10 mouse cellular contexts compared by ENCODE assay signal in genomic region chr17:45544001-45544872, GRCm38 (mm10). TPM values are rescaled to one million over a fixed set of nuclear protein-coding genes. Genes with fewer than 3 reads are reported as not detected.
A peak's percentile ranks its signal among the peaks of the same experiment; 100 is the strongest.
DNase-seq lines count a peak whose midpoint lies in the region; ATAC-seq and TF ChIP-seq lines count a peak whose summit lies in the region.
"Had no signal": no experiment of that assay in that cellular context is flagged by ENCODE, and none has a peak within 500 bp of the region (broad histone marks: within the 10 kb centered on the region; RNA-seq: fewer than 3 reads in every experiment).

No protein-coding gene starts in this region.

- intact Hi-C loops in left cerebral cortex, postnatal 14 days (cut with DNase I): no loop called here

- H3K9ac ChIP-seq in heart, embryonic 16.5 days (ENCODE audit: low read length): no peak overlapping the region
- H3K9ac ChIP-seq in ES-Bruce4 (ENCODE audit: low read depth, poor library complexity, severe bottlenecking): peak overlapping the region; percentile 18
- 0 out of 2 replicates have a peak overlapping the region, but pooled peaks have one; percentile 13 for H3K9ac ChIP-seq in hindbrain, postnatal 0 days (replicated peaks; ENCODE audit: low read length)

- no peaks in the 10 kb centered on the region for H3K36me3 ChIP-seq in heart, embryonic 16.5 days (ENCODE audit: control insufficient read depth, insufficient read depth)
- no peaks in the 10 kb centered on the region for H3K36me3 ChIP-seq in ES-Bruce4 (ENCODE audit: control insufficient read depth, insufficient read depth, low read length, poor library complexity, severe bottlenecking)
- 0 out of 2 replicates have a peak, but pooled peaks cover 2% of the 10 kb centered on the region for H3K36me3 ChIP-seq in hindbrain, postnatal 0 days (ENCODE audit: insufficient read depth, low read length)

- H3K27me3 ChIP-seq in heart, embryonic 16.5 days (ENCODE audit: control insufficient read depth, insufficient read depth, low read length): peaks cover 91% of the 10 kb centered on the region
- H3K27me3 ChIP-seq in ES-Bruce4 (ENCODE audit: control insufficient read depth, insufficient read depth, low read length, poor library complexity, severe bottlenecking): no peaks in the 10 kb centered on the region
- H3K27me3 ChIP-seq in hindbrain, postnatal 0 days (ENCODE audit: insufficient read depth, low read length): peaks cover 7% of the 10 kb centered on the region; the same call in 1 of the 2 replicates

- TF ChIP-seq CTCF in ES-Bruce4 (IDR thresholded peaks at IDR 0.05; ENCODE audit: low read depth, low read length): no peak
- TF ChIP-seq CTCF in hindbrain, postnatal 0 days (IDR thresholded peaks at IDR 0.05; ENCODE audit: low read depth): no peak

- no peak for TF ChIP-seq EP300 in ES-Bruce4 (IDR thresholded peaks at IDR 0.05; ENCODE audit: insufficient read depth, low read depth, low read length)

- 10% methylated on average over 24 of the region's 24 CpGs for WGBS in heart, embryonic 16.5 days
- WGBS in hindbrain, postnatal 0 days: 14% methylated on average over 24 of the region's 24 CpGs

- no peak for TF ChIP-seq POLR2A in ES-Bruce4 (IDR thresholded peaks at IDR 0.05; ENCODE audit: insufficient read depth, low read length)

- no peak for DNase-seq in heart, postnatal 4 days
- DNase-seq in cerebellum, adult 8-10 months: peak; percentile 61
- peak; percentile 52 for DNase-seq in hindbrain, postnatal 0 days (ENCODE audit: low spot score)
- DNase-seq in ovary, postnatal 14 days (ENCODE audit: low spot score): no peak
- no peak for DNase-seq in c-Kit-positive CD71-positive TER-119-positive erythroid progenitor cells, embryonic 14.5 days (ENCODE audit: low spot score)
- DNase-seq in left cerebral cortex, postnatal 14 days (ENCODE audit: low spot score in 2 of 2): no peak
- DNase-seq: gastrocnemius, postnatal 36 days had no signal

- no peaks in the 10 kb centered on the region for H3K9me3 ChIP-seq in heart, embryonic 16.5 days (replicated peaks; ENCODE audit: control insufficient read depth, low read length)
- no peaks in the 10 kb centered on the region for H3K9me3 ChIP-seq in ES-Bruce4 (replicated peaks; ENCODE audit: control insufficient read depth, insufficient read depth, low read length, poor library complexity, severe bottlenecking)
- no peaks in the 10 kb centered on the region for H3K9me3 ChIP-seq in hindbrain, postnatal 0 days (ENCODE audit: low read length)

- ATAC-seq in heart, embryonic 16.5 days (replicated peaks; ENCODE audit: extremely low read depth, insufficient read depth, low FRiP score): no peak
- ATAC-seq in hindbrain, postnatal 0 days: no peak
- ATAC-seq: Patski had no signal

- H3K4me1 ChIP-seq in heart, embryonic 16.5 days (ENCODE audit: control insufficient read depth, insufficient read depth, low read length): peaks cover 10% of the 10 kb centered on the region
- H3K4me1 ChIP-seq in ES-Bruce4 (ENCODE audit: control insufficient read depth, insufficient read depth, low read length): peaks cover 3% of the 10 kb centered on the region
- H3K4me1 ChIP-seq in hindbrain, postnatal 0 days (ENCODE audit: insufficient read depth, low read length): peaks cover 2% of the 10 kb centered on the region; the same call in 1 of the 2 replicates

- H3K4me3 ChIP-seq in heart, embryonic 16.5 days (ENCODE audit: low read length): peak overlapping the region; percentile 31
- H3K4me3 ChIP-seq in ES-Bruce4 (ENCODE audit: low read depth, low read length): peak overlapping the region; percentile 36
- H3K4me3 ChIP-seq in hindbrain, postnatal 0 days (ENCODE audit: low read length): 0 out of 2 replicates have a peak overlapping the region, but pooled peaks have one; percentile 3

- H3K4me2 ChIP-seq in heart, embryonic 16.5 days (ENCODE audit: low read depth, low read length): peak overlapping the region; percentile 59
- no peak overlapping the region for H3K4me2 ChIP-seq in hindbrain, postnatal 0 days (ENCODE audit: low read depth, low read length)

- H3K27ac ChIP-seq in heart, embryonic 16.5 days (ENCODE audit: low read length): no peak overlapping the region
- H3K27ac ChIP-seq in ES-Bruce4 (ENCODE audit: insufficient read depth, low read length): peak overlapping the region; percentile 14; the same call in 1 of the 2 replicates
- peak overlapping the region; percentile 56 for H3K27ac ChIP-seq in hindbrain, postnatal 0 days

RNA-seq across cellular contexts. Expression of gene Tmem151b, which starts 5.2 kb away (rescaled TPM):
- polyA plus RNA-seq in heart, embryonic 16.5 days (2015; fragmentation: Nextera tagmentation; extraction: Ambion mirVana): 1.2 and 1.9 TPM in 2 replicates
- under 1 TPM; 0.20 to 0.24 TPM for total RNA-seq in heart, postnatal 4 days (2021)
- 1.5 and 1.8 TPM in 2 replicates for polyA plus RNA-seq in ES-Bruce4 (2011; ENCODE audit: insufficient read depth, insufficient read length, low read depth, missing spikeins)
- 107 and 114 TPM in 2 replicates for total RNA-seq in hindbrain, postnatal 0 days (2014; rRNA removed)
- 29.5 and 29.8 TPM in 2 replicates for polyA plus RNA-seq in hindbrain, postnatal 0 days (2015; fragmentation: Nextera tagmentation; extraction: Ambion mirVana)
- total RNA-seq in left cerebral cortex, postnatal 14 days (2021): 100 to 1,000 TPM; 114 to 120 TPM

RNA-seq across cellular contexts. Expression of gene Nfkbie, which starts 11.3 kb away (rescaled TPM):
- polyA plus RNA-seq in heart, embryonic 16.5 days (2015; fragmentation: Nextera tagmentation; extraction: Ambion mirVana): 5.3 and 10.9 TPM in 2 replicates
- 1 to 10 TPM; 1.5 to 1.9 TPM for total RNA-seq in heart, postnatal 4 days (2021)
- 2.7 and 3.0 TPM in 2 replicates for polyA plus RNA-seq in ES-Bruce4 (2011; ENCODE audit: insufficient read depth, insufficient read length, low read depth, missing spikeins)
- 7.7 and 9.2 TPM in 2 replicates for total RNA-seq in hindbrain, postnatal 0 days (2014; rRNA removed)
- polyA plus RNA-seq in hindbrain, postnatal 0 days (2015; fragmentation: Nextera tagmentation; extraction: Ambion mirVana): 5.2 and 6.0 TPM in 2 replicates
- total RNA-seq in left cerebral cortex, postnatal 14 days (2021): 1 to 10 TPM; 1.8 to 2.0 TPM

RNA-seq across cellular contexts. Expression of gene Slc35b2, which starts 19.4 kb away (rescaled TPM):
- 89.4 and 89.9 TPM in 2 replicates for polyA plus RNA-seq in heart, embryonic 16.5 days (2015; fragmentation: Nextera tagmentation; extraction: Ambion mirVana)
- total RNA-seq in heart, postnatal 4 days (2021): 10 to 100 TPM; 37.3 to 39.2 TPM
- polyA plus RNA-seq in ES-Bruce4 (2011; ENCODE audit: insufficient read depth, insufficient read length, low read depth, missing spikeins): 28.2 and 31.7 TPM in 2 replicates
- 105 and 139 TPM in 2 replicates for total RNA-seq in hindbrain, postnatal 0 days (2014; rRNA removed)
- 90.3 and 94.0 TPM in 2 replicates for polyA plus RNA-seq in hindbrain, postnatal 0 days (2015; fragmentation: Nextera tagmentation; extraction: Ambion mirVana)
- total RNA-seq in left cerebral cortex, postnatal 14 days (2021): 10 to 100 TPM; 41.6 to 46.1 TPM

RNA-seq across cellular contexts. Expression of gene Tcte1, which starts 21.0 kb away (rescaled TPM):
- polyA plus RNA-seq in heart, embryonic 16.5 days (2015; fragmentation: Nextera tagmentation; extraction: Ambion mirVana): 0.49 and 0.63 TPM in 2 replicates
- total RNA-seq in heart, postnatal 4 days (2021): not detected
- polyA plus RNA-seq in ES-Bruce4 (2011; ENCODE audit: insufficient read depth, insufficient read length, low read depth, missing spikeins): not detected in 2 replicates
- total RNA-seq in hindbrain, postnatal 0 days (2014; rRNA removed): 0.58 and 1.5 TPM in 2 replicates
- 3.9 and 4.3 TPM in 2 replicates for polyA plus RNA-seq in hindbrain, postnatal 0 days (2015; fragmentation: Nextera tagmentation; extraction: Ambion mirVana)
- 1 to 10 TPM in 1 of 2 experiments, under 1 TPM in 1; 0.68 to 1.1 TPM for total RNA-seq in left cerebral cortex, postnatal 14 days (2021)
- total RNA-seq: gastrocnemius, postnatal 36 days had no signal
- polyA plus RNA-seq: Patski had no signal

RNA-seq across cellular contexts. Expression of gene Hsp90ab1, which starts 28.8 kb away (rescaled TPM):
- polyA plus RNA-seq in heart, embryonic 16.5 days (2015; fragmentation: Nextera tagmentation; extraction: Ambion mirVana): 1,191 and 1,235 TPM in 2 replicates
- 1,000 to 10,000 TPM; 1,093 to 1,133 TPM for total RNA-seq in heart, postnatal 4 days (2021)
- 3,626 and 3,708 TPM in 2 replicates for polyA plus RNA-seq in ES-Bruce4 (2011; ENCODE audit: insufficient read depth, insufficient read length, low read depth, missing spikeins)
- total RNA-seq in hindbrain, postnatal 0 days (2014; rRNA removed): 982 and 1,365 TPM in 2 replicates
- 1,472 and 1,504 TPM in 2 replicates for polyA plus RNA-seq in hindbrain, postnatal 0 days (2015; fragmentation: Nextera tagmentation; extraction: Ambion mirVana)
- total RNA-seq in left cerebral cortex, postnatal 14 days (2021): 1,000 to 10,000 TPM; 1,454 to 1,586 TPM

Comparison
In these comparisons a context has a peak if more than half of its experiments do, and no peak if none do; other contexts are left out.
1. DNase-seq: peak in cerebellum, adult 8-10 months (single experiment) and hindbrain, postnatal 0 days (single experiment); none in heart, postnatal 4 days (single experiment), ovary, postnatal 14 days (single experiment), c-Kit-positive CD71-positive TER-119-positive erythroid progenitor cells, embryonic 14.5 days (single experiment) and left cerebral cortex, postnatal 14 days (0 of 2).
2. RNA of gene Tmem151b, which starts 5.2 kb away (total RNA-seq): 114 to 120 TPM in left cerebral cortex, postnatal 14 days and 107 to 114 TPM in hindbrain, postnatal 0 days; 0.20 to 0.24 TPM in heart, postnatal 4 days; every median in the first group is over 10 times any median in the second.
3. Peak in every context shown above with its lines, with median percentiles within 50 percentile points of each other: H3K4me3 ChIP-seq.